Mouse (Mus musculus) limb, embryonic 11.5 days (tissue): ENCODE measurements at regions not wholly inside any gene's neighbourhood (a gene's known extent, or its start where the extent isn't known, plus 50 kb on each side); places are given as distances from the start of the nearest gene placed in this dataset.

Experiments used
- ATAC-seq: fragments of 200-750 bp; cut with Nextera tagmentation; 2 replicates; pipeline ENCODE4 v1.8.0; 2017; ENCODE audit warnings: low read depth; ENCODE audit not compliant: insufficient number of reproducible peaks, low FRiP score, low TSS enrichment
- DNase-seq: peaks from one replicate; pipeline ENCODE4 v3.0.0-alpha.2; 2015; ENCODE audit warnings: low spot score
- H3K27ac ChIP-seq: fragments of 300-500 bp; sonication (generic); replicated peaks from 2 replicates; pipeline ENCODE4 v1.5.1; 2014; ENCODE audit warnings: low read depth, mild to moderate bottlenecking, low read length
- H3K27me3 ChIP-seq: fragments of 300-500 bp; sonication (generic); 2 replicates; pipeline ENCODE4 v1.6.1; 2014; ENCODE audit warnings: mild to moderate bottlenecking, low read length, mixed read lengths; ENCODE audit not compliant: control insufficient read depth, insufficient read depth
- H3K36me3 ChIP-seq: fragments of 300-500 bp; sonication (generic); 2 replicates; pipeline ENCODE4 v1.6.1; 2014; ENCODE audit warnings: mild to moderate bottlenecking, low read length, moderate library complexity, mixed read lengths; ENCODE audit not compliant: control insufficient read depth, insufficient read depth
- H3K4me1 ChIP-seq: fragments of 300-500 bp; sonication (generic); 2 replicates; pipeline ENCODE4 v1.6.1; 2014; ENCODE audit warnings: low read length, mixed read lengths; ENCODE audit not compliant: control insufficient read depth, insufficient read depth
- H3K4me2 ChIP-seq: fragments of 300-500 bp; sonication (generic); 2 replicates; pipeline ENCODE4 v1.6.1; 2014; ENCODE audit warnings: low read depth, mild to moderate bottlenecking, moderate library complexity; ENCODE audit not compliant: severe bottlenecking
- H3K4me3 ChIP-seq: fragments of 300-500 bp; sonication (generic); 2 replicates; pipeline ENCODE4 v1.5.1; 2014; ENCODE audit warnings: low read depth, low read length
- H3K9ac ChIP-seq: fragments of 300-500 bp; sonication (generic); 2 replicates; pipeline ENCODE4 v1.6.1; 2014; ENCODE audit warnings: mild to moderate bottlenecking, low read length
- H3K9me3 ChIP-seq: fragments of 300-500 bp; sonication (generic); 2 replicates; pipeline ENCODE4 v1.6.1; 2016; ENCODE audit warnings: low read length; ENCODE audit not compliant: control insufficient read depth
- WGBS: fragments of 180-500 bp; shearing (Covaris S2); extraction: QIAGEN DNeasy Blood & Tissue Kit; methylation state at CpG from one replicate; pipeline ENCODE4 v1.1.7; 2014; 5-methylcytosine and 5-hydroxymethylcytosine counted together

- Histone ChIP-seq H3K4me2 (no peak overlapping the region), H3K27me3 (no peaks in the 10 kb centered on the region), H3K4me1 (no peaks in the 10 kb centered on the region), H3K36me3 (no peaks in the 10 kb centered on the region), H3K4me3 (no peak overlapping the region), H3K27ac (no peak overlapping the region), H3K9me3 (no peaks in the 10 kb centered on the region), H3K9ac (no peak overlapping the region)
- WGBS = 90% methylated on average over 3 of the region's 3 CpGs
- no peak for DNase-seq
- ATAC-seq = no peak
Observed at GRCm38 (mm10) chr6:52495301-52495700, 144.9 kb downstream of the Hibadh start.

- Histone ChIP-seq H3K36me3 (no peaks in the 10 kb centered on the region), H3K4me2 (no peak overlapping the region)
Observed at GRCm38 (mm10) chr6:52495855-52496254, 144.3 kb downstream of the Hibadh start.

More at GRCm38 (mm10) chr6:52495855-52496254, 144.3 kb downstream of the Hibadh start:
- ATAC-seq (no peak), DNase-seq (no peak)
- no peaks in the 10 kb centered on the region for H3K27me3 ChIP-seq
- H3K9me3 ChIP-seq = no peaks in the 10 kb centered on the region
- WGBS = 44% methylated on average over 5 of the region's 5 CpGs
- no peak overlapping the region for H3K9ac ChIP-seq
- H3K4me3 ChIP-seq = no peak overlapping the region
- no peak overlapping the region for H3K27ac ChIP-seq
- H3K4me1 ChIP-seq = no peaks in the 10 kb centered on the region
